ENCODE assay signal across 8 mouse cellular contexts in genomic region chr2:102450248-102450760, GRCm38 (mm10). TPM values are rescaled to one million over a fixed set of nuclear protein-coding genes. Genes with fewer than 3 reads are reported as not detected.
DNase-seq lines count a peak whose midpoint lies in the region; ATAC-seq and TF ChIP-seq lines count a peak whose summit lies in the region.

No protein-coding gene starts in this region.

- no peaks in the 10 kb centered on the region for H3K9me3 ChIP-seq in embryonic facial prominence, embryonic 10.5 days
- no peaks in the 10 kb centered on the region for H3K9me3 ChIP-seq in intestine, postnatal 0 days (ENCODE audit: control insufficient read depth)
- H3K9me3 ChIP-seq in limb, embryonic 11.5 days (ENCODE audit: control insufficient read depth, low read length) = no peaks in the 10 kb centered on the region
- H3K9me3 ChIP-seq in midbrain, embryonic 12.5 days = peaks cover 3% of the 10 kb centered on the region; the same call in 1 of the 2 replicates

- peak overlapping the region; percentile 80 for H3K4me3 ChIP-seq in embryonic facial prominence, embryonic 10.5 days
- H3K4me3 ChIP-seq in intestine, postnatal 0 days (ENCODE audit: low read depth, low read length) = peak overlapping the region; percentile 66
- peak overlapping the region; percentile 76 for H3K4me3 ChIP-seq in limb, embryonic 11.5 days (ENCODE audit: low read depth, low read length)
- H3K4me3 ChIP-seq in midbrain, embryonic 12.5 days = peak overlapping the region; percentile 63
- peak overlapping the region; percentile 45; the same call in 1 of the 2 replicates for H3K4me3 ChIP-seq in spleen, adult 2 months (ENCODE audit: extremely low read depth, insufficient read depth, insufficient read length)

- peaks cover 14% of the 10 kb centered on the region for H3K27me3 ChIP-seq in embryonic facial prominence, embryonic 10.5 days (replicated peaks; ENCODE audit: low read depth, poor library complexity, severe bottlenecking)
- peaks cover 24% of the 10 kb centered on the region for H3K27me3 ChIP-seq in intestine, postnatal 0 days (replicated peaks; ENCODE audit: control insufficient read depth, insufficient read depth, low read length)
- H3K27me3 ChIP-seq in limb, embryonic 11.5 days (ENCODE audit: control insufficient read depth, insufficient read depth, low read length) = no peaks in the 10 kb centered on the region
- peaks cover 8% of the 10 kb centered on the region; the same call in 1 of the 2 replicates for H3K27me3 ChIP-seq in midbrain, embryonic 12.5 days
- peaks cover 29% of the 10 kb centered on the region for H3K27me3 ChIP-seq in spleen, adult 2 months (ENCODE audit: control insufficient read depth, insufficient read depth, low read length)

- peaks cover 3% of the 10 kb centered on the region; the same call in 1 of the 2 replicates for H3K36me3 ChIP-seq in embryonic facial prominence, embryonic 10.5 days (replicated peaks)
- H3K36me3 ChIP-seq in intestine, postnatal 0 days (ENCODE audit: control insufficient read depth, insufficient read depth) = no peaks in the 10 kb centered on the region
- H3K36me3 ChIP-seq in limb, embryonic 11.5 days (ENCODE audit: control insufficient read depth, insufficient read depth, low read length) = no peaks in the 10 kb centered on the region
- H3K36me3 ChIP-seq in midbrain, embryonic 12.5 days = peaks cover 13% of the 10 kb centered on the region; the same call in 1 of the 2 replicates
- no peaks in the 10 kb centered on the region for H3K36me3 ChIP-seq in spleen, adult 2 months (ENCODE audit: control insufficient read depth, insufficient read depth, low read length)

- TF ChIP-seq CTCF in intestine, postnatal 0 days (IDR thresholded peaks at IDR 0.05; ENCODE audit: low read depth) = peak; percentile 42
- no peak for TF ChIP-seq CTCF in spleen, adult 2 months (IDR thresholded peaks at IDR 0.05; ENCODE audit: extremely low read depth, insufficient read depth, insufficient read length, insufficient replicate concordance)

- H3K9ac ChIP-seq in intestine, postnatal 0 days (ENCODE audit: low read depth, low read length) = 0 out of 2 replicates have a peak overlapping the region, but pooled peaks have one; percentile 54
- peak overlapping the region; percentile 94 for H3K9ac ChIP-seq in limb, embryonic 11.5 days (ENCODE audit: low read length)
- H3K9ac ChIP-seq in midbrain, embryonic 12.5 days (replicated peaks) = peak overlapping the region; percentile 98

- H3K4me2 ChIP-seq in intestine, postnatal 0 days (replicated peaks; ENCODE audit: low read depth) = peak overlapping the region; percentile 97
- H3K4me2 ChIP-seq in limb, embryonic 11.5 days (ENCODE audit: low read depth, severe bottlenecking) = peak overlapping the region; percentile 97
- peak overlapping the region; percentile 83 for H3K4me2 ChIP-seq in midbrain, embryonic 12.5 days (replicated peaks)

- peaks cover 52% of the 10 kb centered on the region for H3K4me1 ChIP-seq in embryonic facial prominence, embryonic 10.5 days
- peaks cover 4% of the 10 kb centered on the region; the same call in 1 of the 2 replicates for H3K4me1 ChIP-seq in intestine, postnatal 0 days (replicated peaks; ENCODE audit: control insufficient read depth, insufficient read depth, low read length)
- peaks cover 8% of the 10 kb centered on the region; the same call in 1 of the 2 replicates for H3K4me1 ChIP-seq in limb, embryonic 11.5 days (ENCODE audit: control insufficient read depth, insufficient read depth, low read length)
- H3K4me1 ChIP-seq in midbrain, embryonic 12.5 days = peaks cover 30% of the 10 kb centered on the region
- peaks cover 12% of the 10 kb centered on the region for H3K4me1 ChIP-seq in spleen, adult 2 months (ENCODE audit: control insufficient read depth, insufficient read depth, insufficient read length)

- no peak for TF ChIP-seq POLR2A in spleen, adult 2 months (IDR thresholded peaks at IDR 0.05; ENCODE audit: low read depth, low read length)

- WGBS in embryonic facial prominence, embryonic 10.5 days = under 1% methylated on average over 43 of the region's 43 CpGs
- under 1% methylated on average over 43 of the region's 43 CpGs for WGBS in intestine, postnatal 0 days
- under 1% methylated on average over 43 of the region's 43 CpGs for WGBS in limb, embryonic 11.5 days
- WGBS in midbrain, embryonic 12.5 days = 1% methylated on average over 43 of the region's 43 CpGs
- WGBS in spleen, adult 2 months = 3% methylated on average over 43 of the region's 43 CpGs

- H3K27ac ChIP-seq in embryonic facial prominence, embryonic 10.5 days (replicated peaks) = peak overlapping the region; percentile 96
- H3K27ac ChIP-seq in intestine, postnatal 0 days (ENCODE audit: low read depth, low read length) = no peak overlapping the region
- H3K27ac ChIP-seq in limb, embryonic 11.5 days (replicated peaks; ENCODE audit: low read depth, low read length) = peak overlapping the region; percentile 90; the same call in 1 of the 2 replicates
- H3K27ac ChIP-seq in midbrain, embryonic 12.5 days (replicated peaks) = peak overlapping the region; percentile 92
- H3K27ac ChIP-seq in spleen, adult 2 months (ENCODE audit: insufficient read depth, low read length) = no peak overlapping the region

- ATAC-seq in CD4-positive, CD25-positive, alpha-beta regulatory T cell, adult 4 months = no peak
- no peak for ATAC-seq in intestine, postnatal 0 days
- 0 out of 2 replicates have a peak, but pooled peaks have one; percentile 32 for ATAC-seq in limb, embryonic 11.5 days (ENCODE audit: insufficient number of reproducible peaks, low FRiP score, low TSS enrichment, low read depth)
- ATAC-seq in midbrain, embryonic 12.5 days (ENCODE audit: low FRiP score, low read depth) = peak; percentile 13

- peak; percentile 30 for DNase-seq in CD4-positive, CD25-positive, alpha-beta regulatory T cell, adult 2 months (ENCODE audit: low read depth, low spot score)
- peak; percentile 76 for DNase-seq in embryonic facial prominence, embryonic 10.5 days (ENCODE audit: low spot score)
- DNase-seq in heart, adult 11 months = peak; percentile 94
- peak; percentile 77 for DNase-seq in limb, embryonic 11.5 days (ENCODE audit: low spot score)
- DNase-seq in spleen, adult 2 months (ENCODE audit: low read depth in 1 of 2, low spot score in 2 of 2) = peak in 1 of 2 experiments; percentile 4

RNA-seq across cellular contexts. Expression of gene Fjx1, which starts 2.0 kb away (rescaled TPM):
- not detected for polyA plus RNA-seq in CD4-positive, CD25-positive, alpha-beta regulatory T cell, adult 4 months (2017; shearing (Covaris generic))
- polyA plus RNA-seq in embryonic facial prominence, embryonic 10.5 days (2016; fragmentation: Nextera tagmentation; extraction: Ambion mirVana) = 9.9 and 10.4 TPM in 2 replicates
- polyA plus RNA-seq in intestine, postnatal 0 days (2015; fragmentation: Nextera tagmentation; extraction: Ambion mirVana) = 3.8 TPM in 2 replicates
- 13.7 and 16.7 TPM in 2 replicates for polyA plus RNA-seq in limb, embryonic 11.5 days (2014; fragmentation: Nextera tagmentation; extraction: Ambion mirVana)
- 48.4 and 52.6 TPM in 2 replicates for polyA plus RNA-seq in midbrain, embryonic 12.5 days (2016; fragmentation: Nextera tagmentation; extraction: Ambion mirVana)
- 0.56 and 0.98 TPM in 2 replicates for polyA plus RNA-seq in spleen, adult 2 months (2012; rRNA removed)

RNA-seq across cellular contexts. Expression of gene Trim44, which starts 42.7 kb away (rescaled TPM):
- polyA plus RNA-seq in CD4-positive, CD25-positive, alpha-beta regulatory T cell, adult 4 months (2017; shearing (Covaris generic)) = 10 to 100 TPM in 1 of 2 experiments, 1 to 10 TPM in 1; 8.1 to 10.6 TPM
- polyA plus RNA-seq in embryonic facial prominence, embryonic 10.5 days (2016; fragmentation: Nextera tagmentation; extraction: Ambion mirVana) = 23.7 and 24.1 TPM in 2 replicates
- 10.7 and 12.3 TPM in 2 replicates for polyA plus RNA-seq in intestine, postnatal 0 days (2015; fragmentation: Nextera tagmentation; extraction: Ambion mirVana)
- polyA plus RNA-seq in limb, embryonic 11.5 days (2014; fragmentation: Nextera tagmentation; extraction: Ambion mirVana) = 38.9 and 46.4 TPM in 2 replicates
- polyA plus RNA-seq in midbrain, embryonic 12.5 days (2016; fragmentation: Nextera tagmentation; extraction: Ambion mirVana) = 59.0 and 78.8 TPM in 2 replicates
- 12.9 and 15.4 TPM in 2 replicates for polyA plus RNA-seq in spleen, adult 2 months (2012; rRNA removed)

Comparison
In these comparisons a context has a peak if more than half of its experiments do, and no peak if none do; other contexts are left out.
1. ATAC-seq: peak in limb, embryonic 11.5 days (single experiment) and midbrain, embryonic 12.5 days (single experiment); none in CD4-positive, CD25-positive, alpha-beta regulatory T cell, adult 4 months (single experiment) and intestine, postnatal 0 days (single experiment).
2. H3K27ac ChIP-seq: peak in embryonic facial prominence, embryonic 10.5 days (single experiment), limb, embryonic 11.5 days (single experiment) and midbrain, embryonic 12.5 days (single experiment); none in intestine, postnatal 0 days (single experiment) and spleen, adult 2 months (single experiment).
3. Peak in every context shown above with its lines, with median percentiles within 50 percentile points of each other: H3K4me3 ChIP-seq, H3K4me2 ChIP-seq and H3K9ac ChIP-seq.